In genomic region chrX:140520146-140521102, GRCm38 (mm10) we compare ENCODE assay signal across 8 mouse cellular contexts.
A peak's percentile ranks its signal among the peaks of the same experiment; 100 is the strongest.
DNase-seq lines count a peak whose midpoint lies in the region; ATAC-seq and TF ChIP-seq lines count a peak whose summit lies in the region.

No protein-coding gene starts in this region.

- H3K36me3 ChIP-seq in hindbrain, embryonic 13.5 days = no peaks in the 10 kb centered on the region

- no peak for TF ChIP-seq CTCF in Patski (IDR thresholded peaks at IDR 0.05)

- in situ Hi-C loops in Patski (cut with MboI; ENCODE audit: low pct_unique_long_range_greater_than_20kb) = no loop called here

- H3K4me1 ChIP-seq in hindbrain, embryonic 13.5 days (replicated peaks) = no peaks in the 10 kb centered on the region; the same call in 1 of the 2 replicates

- peak; percentile 60 for ATAC-seq in Patski
- peak; percentile 86 for ATAC-seq in hindbrain, embryonic 13.5 days (ENCODE audit: low FRiP score)

- no peak overlapping the region for H3K9ac ChIP-seq in hindbrain, embryonic 13.5 days

- H3K9me3 ChIP-seq in hindbrain, embryonic 13.5 days = no peaks in the 10 kb centered on the region

- H3K4me2 ChIP-seq in hindbrain, embryonic 13.5 days = peak overlapping the region; percentile 45

- H3K27me3 ChIP-seq in Patski = peaks cover 4% of the 10 kb centered on the region
- peaks cover 49% of the 10 kb centered on the region for H3K27me3 ChIP-seq in hindbrain, embryonic 13.5 days

- no peak for DNase-seq in Patski (ENCODE audit: low read depth, low spot score)
- DNase-seq in cerebellum, postnatal 14 days = peak; percentile 67 to 78
- DNase-seq in frontal cortex, postnatal 14 days (ENCODE audit: low spot score in 2 of 2) = peak; percentile 62 to 75
- peak; percentile 54 to 60 for DNase-seq in left cerebral cortex, adult 18-20 months (ENCODE audit: low spot score in 2 of 2)
- peak; percentile 92 to 97 for DNase-seq in lung, postnatal 4 days
- DNase-seq in retina, postnatal 1 day = peak; percentile 85
- peak; percentile 82 for DNase-seq in thymus, postnatal 4 days

- no peak overlapping the region for H3K27ac ChIP-seq in hindbrain, embryonic 13.5 days

- WGBS in hindbrain, embryonic 13.5 days = 27% methylated on average over 24 of the region's 25 CpGs

- H3K4me3 ChIP-seq in hindbrain, embryonic 13.5 days = peak overlapping the region; percentile 16

- POLR2A ChIA-PET in Patski (lab: Charles Lee) = interaction anchor here (1.0 to 1.2 kb wide), 2 partner anchors 20 to 78 kb away, joined by 3 read pairs; no protein-coding TSS in a partner anchor

- CTCF ChIA-PET in Patski (lab: Charles Lee) = interaction anchor here (0.7 to 1.8 kb wide), 2 partner anchors 16 to 21 kb away, joined by 3 to 5 read pairs; no protein-coding TSS in a partner anchor
